Mouse (Mus musculus): ENCODE results near the gene Chmp6. TPM values are rescaled to one million over a fixed set of nuclear protein-coding genes. Genes with fewer than 3 reads are reported as not detected.
A peak's percentile ranks its signal among the peaks of the same experiment; 100 is the strongest.

The Chmp6 gene
- polyA plus RNA-seq, 1 experiment from 2014 or later = 109 TPM

- no peak for ATAC-seq (ENCODE audit: low FRiP score, low read depth)
- 92% methylated on average over 7 of the region's 7 CpGs for WGBS
- Histone ChIP-seq H3K27ac (replicated peaks) (no peak overlapping the region), H3K4me2 (replicated peaks) (no peak overlapping the region), H3K4me1 (peaks cover 5% of the 10 kb centered on the region; the same call in 1 of the 2 replicates), H3K36me3 (peaks cover 68% of the 10 kb centered on the region), H3K9ac (replicated peaks) (no peak overlapping the region), H3K27me3 (no peaks in the 10 kb centered on the region), H3K4me3 (no peak overlapping the region), H3K9me3 (no peaks in the 10 kb centered on the region)
Measured at GRCm38 (mm10) chr11:119891601-119892215, 21.5 kb upstream of the Chmp6 start.

GRCm38 (mm10) chr11:119893667-119894236 is 19.5 kb upstream of the Chmp6 start:
- Histone ChIP-seq H3K9ac (replicated peaks) (no peak overlapping the region; the same call in 1 of the 2 replicates), H3K36me3 (peaks cover 72% of the 10 kb centered on the region), H3K4me1 (peaks cover 10% of the 10 kb centered on the region; the same call in 1 of the 2 replicates), H3K27ac (replicated peaks) (peak overlapping the region; percentile 52), H3K27me3 (no peaks in the 10 kb centered on the region), H3K4me3 (no peak overlapping the region), H3K9me3 (no peaks in the 10 kb centered on the region), H3K4me2 (replicated peaks) (no peak overlapping the region)
- no peak for ATAC-seq (ENCODE audit: low FRiP score, low read depth)
- 79% methylated on average over 10 of the region's 10 CpGs for WGBS

GRCm38 (mm10) chr11:119894634-119895033 is 18.6 kb upstream of the Chmp6 start:
- Histone ChIP-seq H3K27me3 (no peaks in the 10 kb centered on the region), H3K36me3 (peaks cover 67% of the 10 kb centered on the region), H3K4me3 (no peak overlapping the region), H3K4me2 (replicated peaks) (no peak overlapping the region), H3K9me3 (no peaks in the 10 kb centered on the region), H3K9ac (replicated peaks) (no peak overlapping the region), H3K4me1 (peaks cover 10% of the 10 kb centered on the region; the same call in 1 of the 2 replicates), H3K27ac (replicated peaks) (peak overlapping the region; percentile 52; the same call in 1 of the 2 replicates)
- ATAC-seq (ENCODE audit: low FRiP score, low read depth) = no peak
- 74% methylated on average over 6 of the region's 6 CpGs for WGBS

- H3K4me2 ChIP-seq (replicated peaks) = no peak overlapping the region
- no peaks in the 10 kb centered on the region for H3K27me3 ChIP-seq
- no peaks in the 10 kb centered on the region for H3K9me3 ChIP-seq
- no peak overlapping the region for H3K9ac ChIP-seq (replicated peaks)
- no peak for ATAC-seq (ENCODE audit: low FRiP score, low read depth)
- peaks cover 54% of the 10 kb centered on the region for H3K36me3 ChIP-seq
- 85% methylated on average over 9 of the region's 9 CpGs for WGBS
- peaks cover 10% of the 10 kb centered on the region; the same call in 1 of the 2 replicates for H3K4me1 ChIP-seq
- 0 out of 2 replicates have a peak overlapping the region, but pooled peaks have one; percentile 39 for H3K27ac ChIP-seq (replicated peaks)
- no peak overlapping the region for H3K4me3 ChIP-seq
Measured at GRCm38 (mm10) chr11:119897041-119897440, 16.2 kb upstream of the Chmp6 start.

- H3K9ac ChIP-seq (replicated peaks) = no peak overlapping the region
- no peaks in the 10 kb centered on the region for H3K9me3 ChIP-seq
- peaks cover 9% of the 10 kb centered on the region; the same call in 1 of the 2 replicates for H3K4me1 ChIP-seq
- 84% methylated on average over 11 of the region's 11 CpGs for WGBS
- ATAC-seq (ENCODE audit: low FRiP score, low read depth) = no peak
- no peaks in the 10 kb centered on the region for H3K27me3 ChIP-seq
- H3K27ac ChIP-seq (replicated peaks) = no peak overlapping the region
- H3K4me3 ChIP-seq = no peak overlapping the region
- peaks cover 45% of the 10 kb centered on the region for H3K36me3 ChIP-seq
- no peak overlapping the region for H3K4me2 ChIP-seq (replicated peaks)
Measured at GRCm38 (mm10) chr11:119898976-119899375, 14.3 kb upstream of the Chmp6 start.

- Histone ChIP-seq H3K4me1 (peaks cover 8% of the 10 kb centered on the region; the same call in 1 of the 2 replicates), H3K4me2 (replicated peaks) (no peak overlapping the region), H3K36me3 (peaks cover 31% of the 10 kb centered on the region), H3K4me3 (no peak overlapping the region), H3K9me3 (no peaks in the 10 kb centered on the region), H3K27me3 (peaks cover 4% of the 10 kb centered on the region), H3K9ac (replicated peaks) (no peak overlapping the region), H3K27ac (replicated peaks) (no peak overlapping the region)
- 66% methylated on average over 4 of the region's 4 CpGs for WGBS
- ATAC-seq (ENCODE audit: low FRiP score, low read depth) = no peak
Measured at GRCm38 (mm10) chr11:119901174-119901573, 12.1 kb upstream of the Chmp6 start.

- ATAC-seq (ENCODE audit: low FRiP score, low read depth) = no peak
- H3K4me1 ChIP-seq = peaks cover 3% of the 10 kb centered on the region; the same call in 1 of the 2 replicates
- WGBS = 79% methylated on average over 4 of the region's 4 CpGs
- no peaks in the 10 kb centered on the region for H3K9me3 ChIP-seq
- H3K4me2 ChIP-seq (replicated peaks) = no peak overlapping the region
- no peak overlapping the region for H3K9ac ChIP-seq (replicated peaks)
- H3K27ac ChIP-seq (replicated peaks) = no peak overlapping the region
- peaks cover 12% of the 10 kb centered on the region for H3K27me3 ChIP-seq
- peaks cover 20% of the 10 kb centered on the region for H3K36me3 ChIP-seq
- H3K4me3 ChIP-seq = no peak overlapping the region
Measured at GRCm38 (mm10) chr11:119902891-119903290, 10.3 kb upstream of the Chmp6 start.

GRCm38 (mm10) chr11:119904621-119905286 is 8.5 kb upstream of the Chmp6 start:
- Histone ChIP-seq H3K27me3 (peaks cover 16% of the 10 kb centered on the region), H3K9me3 (no peaks in the 10 kb centered on the region), H3K27ac (replicated peaks) (no peak overlapping the region), H3K4me2 (replicated peaks) (no peak overlapping the region), H3K9ac (replicated peaks) (no peak overlapping the region), H3K4me3 (no peak overlapping the region), H3K36me3 (0 out of 2 replicates have a peak, but pooled peaks cover 6% of the 10 kb centered on the region), H3K4me1 (peaks cover 6% of the 10 kb centered on the region; the same call in 1 of the 2 replicates)
- 50% methylated on average over 5 of the region's 5 CpGs for WGBS
- peak; percentile 49; the same call in 1 of the 2 replicates for ATAC-seq (ENCODE audit: low FRiP score, low read depth)

- H3K9ac ChIP-seq (replicated peaks) = no peak overlapping the region
- H3K4me3 ChIP-seq = no peak overlapping the region
- no peak overlapping the region for H3K4me2 ChIP-seq (replicated peaks)
- 87% methylated on average over 5 of the region's 5 CpGs for WGBS
- peaks cover 8% of the 10 kb centered on the region; the same call in 1 of the 2 replicates for H3K4me1 ChIP-seq
- no peaks in the 10 kb centered on the region for H3K36me3 ChIP-seq
- no peaks in the 10 kb centered on the region for H3K9me3 ChIP-seq
- H3K27me3 ChIP-seq = peaks cover 16% of the 10 kb centered on the region
- H3K27ac ChIP-seq (replicated peaks) = no peak overlapping the region
- no peak for ATAC-seq (ENCODE audit: low FRiP score, low read depth)
Measured at GRCm38 (mm10) chr11:119905794-119906193, 7.4 kb upstream of the Chmp6 start.

- Histone ChIP-seq H3K27me3 (peaks cover 16% of the 10 kb centered on the region), H3K4me1 (peaks cover 8% of the 10 kb centered on the region; the same call in 1 of the 2 replicates), H3K4me2 (replicated peaks) (no peak overlapping the region), H3K36me3 (no peaks in the 10 kb centered on the region), H3K4me3 (no peak overlapping the region), H3K27ac (replicated peaks) (no peak overlapping the region), H3K9me3 (no peaks in the 10 kb centered on the region), H3K9ac (replicated peaks) (no peak overlapping the region)
- 25% methylated on average over 7 of the region's 7 CpGs for WGBS
- no peak for ATAC-seq (ENCODE audit: low FRiP score, low read depth)
Measured at GRCm38 (mm10) chr11:119907006-119907650, 6.1 kb upstream of the Chmp6 start.

GRCm38 (mm10) chr11:119907711-119908110 is 5.5 kb upstream of the Chmp6 start:
- H3K9me3 ChIP-seq = no peaks in the 10 kb centered on the region
- H3K9ac ChIP-seq (replicated peaks) = no peak overlapping the region
- WGBS = 40% methylated on average over 7 of the region's 7 CpGs
- ATAC-seq (ENCODE audit: low FRiP score, low read depth) = no peak
- H3K4me2 ChIP-seq (replicated peaks) = no peak overlapping the region
- no peaks in the 10 kb centered on the region for H3K36me3 ChIP-seq
- H3K4me1 ChIP-seq = peaks cover 12% of the 10 kb centered on the region
- H3K27me3 ChIP-seq = peaks cover 16% of the 10 kb centered on the region
- no peak overlapping the region for H3K4me3 ChIP-seq
- no peak overlapping the region for H3K27ac ChIP-seq (replicated peaks)

Data from midbrain, embryonic 12.5 days (tissue).